Mouse (Mus musculus): Measurements from ENCODE around the gene Gpn3.

Gene Gpn3

GRCm38 (mm10) chr5:122371591-122372191 lies at the start of gene Gpn3:
Gene Gpn3, plus strand, starts transcription at chr5:122371876.
- WGBS: 1% methylated on average over 36 of the region's 46 CpGs

GRCm38 (mm10) chr5:122323523-122323922 lies 48.2 kb upstream of the Gpn3 start:
- WGBS: 47% methylated on average over 8 of the region's 8 CpGs

GRCm38 (mm10) chr5:122324608-122325431 lies 46.9 kb upstream of the Gpn3 start:
- 47% methylated on average over 23 of the region's 23 CpGs for WGBS

- WGBS: 66% methylated on average over 8 of the region's 8 CpGs
Observed at GRCm38 (mm10) chr5:122325477-122325876, 46.2 kb upstream of the Gpn3 start.

- WGBS: 48% methylated on average over 3 of the region's 3 CpGs
Observed at GRCm38 (mm10) chr5:122327283-122327682, 44.4 kb upstream of the Gpn3 start.

- 89% methylated on average over 4 of the region's 4 CpGs for WGBS
Observed at GRCm38 (mm10) chr5:122330269-122330668, 41.4 kb upstream of the Gpn3 start.

GRCm38 (mm10) chr5:122334682-122335081 lies 37.0 kb upstream of the Gpn3 start:
- WGBS: 63% methylated on average over 3 of the region's 3 CpGs

- 89% methylated on average over 7 of the region's 7 CpGs for WGBS
Observed at GRCm38 (mm10) chr5:122336554-122337294, 35.0 kb upstream of the Gpn3 start.

GRCm38 (mm10) chr5:122342874-122343273 lies 28.8 kb upstream of the Gpn3 start:
- 93% methylated on average over 1 of the region's 1 CpGs for WGBS

- 59% methylated on average over 7 of the region's 7 CpGs for WGBS
Observed at GRCm38 (mm10) chr5:122343768-122344167, 27.9 kb upstream of the Gpn3 start.

GRCm38 (mm10) chr5:122344260-122344659 lies 27.4 kb upstream of the Gpn3 start:
- WGBS: 4% methylated on average over 5 of the region's 5 CpGs

- 81% methylated on average over 4 of the region's 4 CpGs for WGBS
Observed at GRCm38 (mm10) chr5:122345777-122346176, 25.9 kb upstream of the Gpn3 start.

GRCm38 (mm10) chr5:122353807-122354491 lies 17.7 kb upstream of the Gpn3 start, which contains the start of the genes Rad9b and Vps29:
Gene Rad9b, minus strand, starts transcription at chr5:122354233.
Gene Vps29, plus strand, starts transcription at chr5:122354369.
- under 1% methylated on average over 51 of the region's 51 CpGs for WGBS

- 1% methylated on average over 53 of the region's 57 CpGs for WGBS
Observed at GRCm38 (mm10) chr5:122354492-122355067, 17.1 kb upstream of the Gpn3 start.

GRCm38 (mm10) chr5:122372192-122372769 lies 605 bp downstream of the Gpn3 start, which contains the start of gene Fam216a:
Gene Fam216a, minus strand, starts transcription at chr5:122372364.
- under 1% methylated on average over 53 of the region's 53 CpGs for WGBS

- 6% methylated on average over 5 of the region's 5 CpGs for WGBS
Observed at GRCm38 (mm10) chr5:122372878-122373277, 1.2 kb downstream of the Gpn3 start.

GRCm38 (mm10) chr5:122377101-122377833 lies 5.6 kb downstream of the Gpn3 start:
- 87% methylated on average over 4 of the region's 4 CpGs for WGBS

- WGBS: 96% methylated on average over 12 of the region's 12 CpGs
Observed at GRCm38 (mm10) chr5:122378171-122378570, 6.5 kb downstream of the Gpn3 start.

GRCm38 (mm10) chr5:122379374-122380155 lies 7.9 kb downstream of the Gpn3 start:
- WGBS: 47% methylated on average over 11 of the region's 11 CpGs
